Mouse (Mus musculus): ENCODE results near the gene Il21r.

Gene Il21r

GRCm38 (mm10) chr7:125645413-125645812 is 42.2 kb downstream of the Il21r start:
- DNase-seq (ENCODE audit: low spot score): no peak

- DNase-seq (ENCODE audit: low spot score): no peak
Measured at GRCm38 (mm10) chr7:125649013-125649412, 45.8 kb downstream of the Il21r start.

DNA sequence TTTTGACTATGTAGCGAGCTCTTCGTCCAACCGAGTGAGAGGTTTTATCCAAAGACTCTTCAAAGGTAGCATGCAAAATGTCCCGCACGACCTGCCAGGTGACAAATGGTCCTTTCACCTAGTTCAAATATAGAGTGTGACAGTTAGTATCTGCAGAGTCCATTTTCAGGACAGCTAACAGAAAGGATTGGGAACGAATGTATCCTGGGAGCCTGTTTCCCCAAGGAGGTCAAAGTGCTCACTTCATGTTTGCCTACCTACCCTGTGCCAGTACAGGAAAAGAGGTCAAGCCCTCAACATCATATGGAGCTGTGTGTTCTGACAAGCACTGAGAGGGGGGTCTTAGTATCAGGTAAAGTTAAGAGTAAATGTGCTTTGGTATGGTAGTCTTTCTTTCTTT is 54.3 kb downstream of the Il21r start:
- no peak for DNase-seq (ENCODE audit: low spot score)

DNA sequence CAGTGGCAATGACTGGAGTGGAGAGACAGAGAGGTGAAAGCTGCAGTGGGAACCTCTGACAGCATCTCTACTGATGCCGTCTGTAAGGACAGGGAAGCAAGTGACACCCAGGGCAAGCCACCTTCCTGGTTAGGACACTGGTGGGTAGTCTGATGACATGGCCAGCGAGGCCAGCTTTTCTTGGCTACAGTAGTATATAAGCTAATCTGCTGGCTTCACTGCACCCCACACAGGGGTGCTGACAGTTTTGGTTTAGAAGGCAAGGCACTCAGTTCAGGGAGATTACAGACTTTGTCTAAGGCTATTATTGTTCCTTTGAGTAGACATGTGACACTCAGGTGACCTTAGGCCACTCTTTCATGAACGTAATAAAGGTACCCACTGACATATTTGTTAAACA is 60.4 kb downstream of the Il21r start:
- no peak for DNase-seq (ENCODE audit: low spot score)

GRCm38 (mm10) chr7:125670865-125671264 is 67.6 kb downstream of the Il21r start:
- DNase-seq (ENCODE audit: low spot score): peak; percentile 19

GRCm38 (mm10) chr7:125671396-125671795 is 68.2 kb downstream of the Il21r start:
- no peak for DNase-seq (ENCODE audit: low spot score)

GRCm38 (mm10) chr7:125674916-125675315 is 71.7 kb downstream of the Il21r start:
- DNase-seq (ENCODE audit: low spot score): no peak

GRCm38 (mm10) chr7:125678756-125679155 is 75.5 kb downstream of the Il21r start:
- no peak for DNase-seq (ENCODE audit: low spot score)

DNA sequence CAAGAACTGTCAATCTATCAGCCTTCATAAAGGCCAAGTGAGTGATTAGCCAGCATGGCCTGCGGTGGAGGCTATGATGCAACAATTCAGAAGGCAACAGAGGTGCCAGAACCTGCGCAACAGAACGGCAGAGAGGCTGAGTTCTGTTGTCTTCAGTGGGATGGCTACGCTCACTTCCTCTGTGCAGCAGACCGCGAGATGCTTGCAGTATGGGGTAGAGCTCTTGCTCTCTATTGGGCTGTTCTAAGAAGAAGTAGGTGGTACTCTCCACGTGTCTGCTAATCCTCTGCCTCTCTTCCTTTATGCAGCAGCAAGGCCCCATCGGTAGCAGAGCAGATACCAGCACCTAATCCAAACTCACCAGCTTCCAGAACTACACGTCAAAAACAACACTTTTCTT is 76.7 kb downstream of the Il21r start:
- DNase-seq (ENCODE audit: low spot score): no peak

All from testis, postnatal 14 days (tissue).